Mouse (Mus musculus): ENCODE results near the gene Tdpoz2.
"Not testable (repeated sequence)": the region's sequence is repeated elsewhere in the genome, so short reads cannot be mapped to it uniquely, and the experiment has no call there.

The Tdpoz2 gene

GRCm38 (mm10) chr3:93652586-93652985 lies at the start of gene Tdpoz2:
Tdpoz2 (minus strand) TSS chr3:93652686.
- DNase-seq: no peak

GRCm38 (mm10) chr3:93692970-93693369 lies 40.5 kb upstream of the Tdpoz2 start, which contains the start of gene Gm37596:
Gm37596 (minus strand) TSS chr3:93693070.
- DNase-seq: not testable (repeated sequence)

- not testable (repeated sequence) for DNase-seq
Observed at GRCm38 (mm10) chr3:93676210-93676609, 23.7 kb upstream of the Tdpoz2 start, which contains the start of gene Tdpoz1. Tdpoz1 (minus strand) TSS chr3:93676310.

DNA sequence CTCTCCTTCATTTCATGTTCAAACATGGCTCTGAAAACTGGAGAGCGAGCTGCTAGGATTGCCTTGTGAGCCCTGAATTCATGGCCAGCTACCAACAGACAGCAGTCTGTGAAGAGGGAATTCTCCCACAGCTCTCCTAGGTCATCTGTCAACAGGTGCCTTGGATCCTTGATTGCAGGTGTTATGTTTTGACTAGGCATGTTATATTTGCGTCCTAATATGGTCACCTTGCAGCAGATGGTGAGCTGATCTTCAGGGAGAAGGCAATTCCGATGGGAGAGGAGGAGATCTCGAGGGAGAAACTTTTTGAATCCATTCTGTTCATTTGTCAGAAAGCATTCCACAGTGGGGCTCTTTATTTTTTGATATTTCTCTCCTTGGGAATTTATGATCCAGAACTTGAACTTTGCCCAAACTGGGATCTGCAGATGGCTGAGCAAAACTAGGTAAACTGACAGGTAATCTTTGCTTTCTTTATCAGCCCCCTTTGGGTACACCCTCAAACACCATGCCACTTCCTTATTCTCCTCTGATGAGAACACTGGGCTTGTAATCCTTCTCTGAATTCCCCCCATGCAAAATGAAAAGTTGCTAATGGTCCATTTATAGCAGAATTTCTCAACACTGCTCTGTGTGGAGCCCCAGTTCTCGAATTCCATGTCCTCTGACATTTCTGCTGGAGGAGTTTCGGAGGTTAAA lies 18.5 kb upstream of the Tdpoz2 start:
- not testable (repeated sequence) for DNase-seq

DNA sequence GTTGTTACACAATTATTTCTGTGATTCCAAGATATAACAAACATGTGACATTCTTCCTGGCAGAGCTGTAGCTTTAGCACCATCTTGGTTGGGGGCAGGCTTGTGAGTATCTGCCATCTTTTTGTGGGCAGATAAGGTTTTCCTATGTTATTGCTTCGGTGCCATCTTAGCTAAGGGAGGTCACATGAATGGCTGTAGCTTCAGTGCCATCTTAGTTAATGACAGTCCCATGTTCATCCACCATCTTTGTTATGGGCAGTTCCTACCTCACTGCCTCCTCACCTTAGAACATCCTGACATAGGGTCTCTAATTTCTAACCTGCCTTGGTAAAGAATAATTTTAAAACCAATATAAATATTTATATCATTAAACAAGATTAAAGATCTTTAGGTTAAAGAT lies 1.8 kb upstream of the Tdpoz2 start:
- DNase-seq: no peak

DNA sequence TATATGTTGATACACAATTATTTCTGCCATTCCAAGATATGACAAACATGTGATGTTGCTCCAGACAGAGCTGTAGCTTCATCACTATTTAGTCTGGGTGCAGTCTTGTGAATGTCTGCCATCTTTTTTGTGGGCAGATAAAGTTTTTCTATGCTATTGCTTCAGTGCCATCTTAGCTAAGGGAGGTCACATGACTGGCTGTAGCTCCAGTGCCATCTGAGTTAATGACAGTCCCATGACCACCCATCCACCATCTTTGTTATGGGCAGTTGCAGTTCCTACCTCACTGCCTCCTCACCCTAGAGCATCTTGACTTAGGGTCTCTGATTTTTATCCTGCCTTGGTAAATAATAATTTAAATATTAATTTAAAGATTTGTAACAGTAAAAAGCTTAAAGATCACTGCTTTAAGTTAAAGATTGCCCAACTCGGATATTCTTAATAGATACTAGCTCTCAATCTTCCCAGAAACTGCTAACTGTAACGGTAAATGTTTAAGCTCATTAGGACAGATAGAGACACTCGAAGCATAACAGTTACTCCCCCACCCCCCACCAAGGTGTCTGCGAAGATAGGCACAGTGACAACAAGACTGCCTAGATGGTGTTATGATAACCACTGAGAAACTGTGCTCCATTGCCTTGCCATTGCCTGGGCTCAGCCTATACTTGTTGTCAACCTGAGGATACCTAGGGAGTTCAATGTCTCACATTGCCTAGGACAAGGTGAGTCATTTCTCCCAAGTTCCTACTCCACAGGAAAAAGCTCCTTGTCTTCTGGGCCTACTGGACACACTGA lies 21.4 kb downstream of the Tdpoz2 start:
- DNase-seq: not testable (repeated sequence)

DNA sequence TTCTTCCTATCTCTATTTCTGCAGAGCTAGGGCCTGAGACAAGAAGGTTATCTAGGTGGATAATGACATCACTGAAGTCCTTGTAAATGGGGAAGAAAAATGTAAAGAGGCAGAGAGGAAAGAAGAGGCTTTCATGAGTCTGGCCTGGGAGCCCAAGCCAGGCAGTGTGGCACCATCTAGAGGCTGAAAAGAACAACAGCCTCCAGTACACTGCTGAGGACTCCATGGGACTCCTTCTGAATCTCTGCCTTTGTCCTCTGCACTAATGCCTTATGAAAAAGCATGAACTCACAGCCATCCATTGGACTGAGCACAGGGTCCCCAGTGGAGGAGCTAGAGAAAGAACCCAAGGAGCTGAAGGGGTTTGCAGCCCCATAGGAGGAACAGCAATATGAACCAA lies 43.5 kb downstream of the Tdpoz2 start:
- peak; percentile 24 for DNase-seq

GRCm38 (mm10) chr3:93601903-93602302 lies 50.6 kb downstream of the Tdpoz2 start:
- DNase-seq: no peak

Data from thymus, postnatal 14 days (tissue).